9 mouse cellular contexts compared by ENCODE assay signal in genomic region chr9:41108324-41109180, GRCm38 (mm10). TPM values are rescaled to one million over a fixed set of nuclear protein-coding genes. Genes with fewer than 3 reads are reported as not detected.
DNase-seq lines count a peak whose midpoint lies in the region; ATAC-seq and TF ChIP-seq lines count a peak whose summit lies in the region.
"Had no signal": no experiment of that assay in that cellular context is flagged by ENCODE, and none has a peak within 500 bp of the region (broad histone marks: within the 10 kb centered on the region; RNA-seq: fewer than 3 reads in every experiment).

No protein-coding gene starts in this region.

- H3ac ChIP-seq in myocyte (ENCODE audit: control insufficient read depth, insufficient read length), result no peak overlapping the region

- peaks cover 35% of the 10 kb centered on the region for H3K4me1 ChIP-seq in liver, embryonic 13.5 days (replicated peaks)
- peaks cover 44% of the 10 kb centered on the region for H3K4me1 ChIP-seq in heart, embryonic 16.5 days (ENCODE audit: control insufficient read depth, insufficient read depth, low read length)

- H3K27ac ChIP-seq in liver, embryonic 13.5 days, result no peak overlapping the region
- H3K27ac ChIP-seq in heart, embryonic 16.5 days (ENCODE audit: low read length), result peak overlapping the region; percentile 83
- H3K27ac ChIP-seq: stomach, embryonic 15.5 days had no signal

- 54% methylated on average over 14 of the region's 14 CpGs for WGBS in liver, embryonic 13.5 days (ENCODE audit: insufficient replicate concordance)
- 21% methylated on average over 14 of the region's 14 CpGs for WGBS in heart, embryonic 16.5 days

- H3K9ac ChIP-seq in liver, embryonic 13.5 days, result no peak overlapping the region
- no peak overlapping the region for H3K9ac ChIP-seq in heart, embryonic 16.5 days (ENCODE audit: low read length)
- H3K9ac ChIP-seq: stomach, embryonic 15.5 days had no signal

- H3K4me3 ChIP-seq in liver, embryonic 13.5 days (replicated peaks), result no peak overlapping the region
- H3K4me3 ChIP-seq in heart, embryonic 16.5 days (ENCODE audit: low read length), result no peak overlapping the region
- no peak overlapping the region for H3K4me3 ChIP-seq in myocyte
- H3K4me3 ChIP-seq: stomach, embryonic 15.5 days had no signal

- H3K79me2 ChIP-seq in myocyte (ENCODE audit: control insufficient read depth, insufficient read depth), result no peaks in the 10 kb centered on the region

- no peak for TF ChIP-seq POLR2A in myocyte (IDR thresholded peaks at IDR 0.05; ENCODE audit: insufficient read length, low read depth)

- ATAC-seq in liver, embryonic 13.5 days (ENCODE audit: low read depth), result 0 out of 2 replicates have a peak, but pooled peaks have one; percentile 18
- ATAC-seq in heart, embryonic 16.5 days (replicated peaks; ENCODE audit: extremely low read depth, insufficient read depth, low FRiP score), result peak; percentile 69

- no peaks in the 10 kb centered on the region for H3K9me3 ChIP-seq in liver, embryonic 13.5 days (replicated peaks)
- H3K9me3 ChIP-seq in heart, embryonic 16.5 days (replicated peaks; ENCODE audit: control insufficient read depth, low read length), result no peaks in the 10 kb centered on the region
- H3K9me3 ChIP-seq: stomach, embryonic 15.5 days had no signal

- no peak overlapping the region for H3K4me2 ChIP-seq in liver, embryonic 13.5 days
- peak overlapping the region; percentile 33 for H3K4me2 ChIP-seq in heart, embryonic 16.5 days (ENCODE audit: low read depth, low read length)
- H3K4me2 ChIP-seq in myocyte (ENCODE audit: low read depth), result peak overlapping the region; percentile 53
- H3K4me2 ChIP-seq: stomach, embryonic 15.5 days had no signal

- no peak for DNase-seq in liver, embryonic 13.5 days
- DNase-seq in liver, result no peak
- DNase-seq in cerebellum, postnatal 36 days, result peak; percentile 51 to 63
- peak; percentile 92 for DNase-seq in layer of hippocampus, adult 9-11 months
- DNase-seq in ovary, postnatal 14 days (ENCODE audit: low spot score), result no peak
- DNase-seq in T-cell, adult 2 months (ENCODE audit: low spot score), result no peak

- no peaks in the 10 kb centered on the region for H3K36me3 ChIP-seq in liver, embryonic 13.5 days
- H3K36me3 ChIP-seq in heart, embryonic 16.5 days (ENCODE audit: control insufficient read depth, insufficient read depth), result no peaks in the 10 kb centered on the region
- no peaks in the 10 kb centered on the region for H3K36me3 ChIP-seq in myocyte (ENCODE audit: control insufficient read depth, insufficient read depth)
- H3K36me3 ChIP-seq: stomach, embryonic 15.5 days had no signal

- peaks cover 6% of the 10 kb centered on the region; the same call in 1 of the 2 replicates for H3K27me3 ChIP-seq in liver, embryonic 13.5 days
- no peaks in the 10 kb centered on the region for H3K27me3 ChIP-seq in heart, embryonic 16.5 days (ENCODE audit: control insufficient read depth, insufficient read depth, low read length)
- H3K27me3 ChIP-seq in myocyte (ENCODE audit: control insufficient read depth, insufficient read depth, insufficient read length), result no peaks in the 10 kb centered on the region
- H3K27me3 ChIP-seq: stomach, embryonic 15.5 days had no signal

TF ChIP-seq in myocyte, 11 proteins besides CTCF, POLR2A, EP300 and RAD21:
- TF ChIP-seq TCF3 (IDR thresholded peaks at IDR 0.05; ENCODE audit: insufficient read length, low read depth) (no peak), CEBPB (IDR thresholded peaks at IDR 0.05; ENCODE audit: insufficient read depth, poor library complexity, severe bottlenecking) (no peak), MYOD1 (IDR thresholded peaks at IDR 0.05; ENCODE audit: control insufficient read depth in 1 of 3, insufficient read length in 2 of 3, low read depth in 2 of 3) (peak in 2 of 3 experiments; percentile 30 to 67), REST (IDR thresholded peaks at IDR 0.05; ENCODE audit: insufficient read depth, insufficient read length) (no peak), MYOG (IDR thresholded peaks at IDR 0.05; ENCODE audit: control insufficient read depth in 1 of 3, insufficient read depth in 1 of 3, insufficient read length in 2 of 3, low read depth in 2 of 3) (peak in 2 of 3 experiments; percentile 50 to 63), TCF12 (IDR thresholded peaks at IDR 0.05; ENCODE audit: insufficient read depth, poor library complexity, severe bottlenecking) (peak; percentile 57), POLR2AphosphoS2 (IDR thresholded peaks at IDR 0.05; ENCODE audit: insufficient read length, low read depth) (no peak), SRF (IDR thresholded peaks at IDR 0.05; ENCODE audit: control insufficient read depth, insufficient read length, low read depth) (no peak), MAX (IDR thresholded peaks at IDR 0.05; ENCODE audit: low read depth) (no peak), E2F4 (IDR thresholded peaks at IDR 0.05; ENCODE audit: insufficient read depth) (no peak), USF1 (IDR thresholded peaks at IDR 0.05; ENCODE audit: low read depth) (no peak)

RNA-seq across cellular contexts. Expression of gene Ubash3b, which starts 52.9 kb away (rescaled TPM):
- 6.7 and 7.9 TPM in 2 replicates for polyA plus RNA-seq in liver, embryonic 13.5 days (2015; fragmentation: Nextera tagmentation; extraction: Ambion mirVana)
- 5.7 and 6.1 TPM in 2 replicates for polyA plus RNA-seq in heart, embryonic 16.5 days (2015; fragmentation: Nextera tagmentation; extraction: Ambion mirVana)
- 5.9 TPM for polyA plus RNA-seq in myocyte (2012; fragmentation: generic; extraction: Trizol)

Comparison
In these comparisons a context has a peak if more than half of its experiments do, and no peak if none do; other contexts are left out.
1. DNase-seq: peak in cerebellum, postnatal 36 days (2 of 2) and layer of hippocampus, adult 9-11 months (single experiment); none in liver, embryonic 13.5 days (single experiment), liver (single experiment), ovary, postnatal 14 days (single experiment) and T-cell, adult 2 months (single experiment).